Mouse (Mus musculus) forebrain, embryonic 16.5 days (tissue): ENCODE data around the gene Dstyk. TPM values are rescaled to one million over a fixed set of nuclear protein-coding genes. Genes with fewer than 3 reads are reported as not detected.
A peak's percentile ranks its signal among the peaks of the same experiment; 100 is the strongest.

Experiments
- ATAC-seq: fragments of 200-750 bp; cut with Nextera tagmentation; 2 replicates; pipeline ENCODE4 v1.8.0; 2017; ENCODE audit warnings: mild to moderate bottlenecking, moderate library complexity
- H3K27ac ChIP-seq: fragments of 300-500 bp; sonication (generic); 2 replicates; pipeline ENCODE4 v1.5.1; 2014; ENCODE audit warnings: low read length, control low read depth
- H3K27me3 ChIP-seq: fragments of 300-500 bp; sonication (generic); replicated peaks from 2 replicates; pipeline ENCODE4 v1.6.1; 2014; ENCODE audit warnings: low read length; ENCODE audit not compliant: control insufficient read depth, insufficient read depth
- H3K36me3 ChIP-seq: fragments of 300-500 bp; sonication (generic); 2 replicates; pipeline ENCODE4 v1.6.1; 2014; ENCODE audit not compliant: control insufficient read depth, insufficient read depth
- H3K4me1 ChIP-seq: fragments of 300-500 bp; sonication (generic); replicated peaks from 2 replicates; pipeline ENCODE4 v1.6.1; 2014; ENCODE audit warnings: low read length; ENCODE audit not compliant: control insufficient read depth, insufficient read depth
- H3K4me2 ChIP-seq: fragments of 300-500 bp; sonication (generic); 2 replicates; pipeline ENCODE4 v1.6.1; 2014; ENCODE audit warnings: mild to moderate bottlenecking, low read length, control low read depth
- H3K4me3 ChIP-seq: fragments of 300-500 bp; sonication (generic); replicated peaks from 2 replicates; pipeline ENCODE4 v1.5.1; 2014; ENCODE audit warnings: mild to moderate bottlenecking, low read length, control low read depth
- H3K9ac ChIP-seq: fragments of 300-500 bp; sonication (generic); replicated peaks from 2 replicates; pipeline ENCODE4 v1.6.1; 2014; ENCODE audit warnings: low read depth, low read length, control low read depth
- H3K9me3 ChIP-seq: fragments of 300-500 bp; sonication (generic); 2 replicates; pipeline ENCODE4 v1.6.1; 2016; ENCODE audit warnings: low read length; ENCODE audit not compliant: control insufficient read depth
- WGBS: fragments of 180-500 bp; shearing (Covaris S2); extraction: QIAGEN DNeasy Blood & Tissue Kit; methylation state at CpG from one replicate; pipeline ENCODE4 v1.1.7; 2014; 5-methylcytosine and 5-hydroxymethylcytosine counted together
- polyA plus RNA-seq: library from polyadenylated mRNA; unstranded; fragments of >200 nt; fragmentation: Nextera tagmentation; extraction: Ambion mirVana; gene quantifications from 2 replicates; pipeline ENCODE4 v1.2.1, GENCODE M21; 2015

The Dstyk gene
- polyA plus RNA-seq, 1 experiment from 2014 or later, result 13.1 TPM

DNA sequence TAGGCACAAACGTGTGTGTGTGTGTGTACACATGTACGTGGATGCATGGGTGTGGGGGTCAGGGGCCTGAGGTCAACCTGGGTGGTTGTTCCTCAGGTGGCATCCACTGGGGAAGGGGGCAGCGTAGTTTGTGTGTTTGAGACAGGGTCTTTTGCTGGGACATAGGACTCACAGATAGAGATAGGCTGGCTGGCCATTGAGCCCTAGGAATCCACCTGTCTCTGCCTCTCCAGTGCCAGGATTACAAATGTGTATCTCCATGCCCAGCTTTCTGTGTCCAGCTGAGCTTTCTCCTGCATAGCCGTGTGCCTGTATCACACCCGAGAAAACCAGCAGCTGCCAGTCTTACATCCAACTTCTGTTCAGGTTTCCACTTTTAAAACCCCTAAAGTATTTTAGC lies 92.4 kb downstream of the Dstyk start:
- 81% methylated on average over 5 of the region's 5 CpGs for WGBS
- Histone ChIP-seq H3K27me3 (no peaks in the 10 kb centered on the region), H3K4me3 (no peak overlapping the region), H3K4me2 (no peak overlapping the region), H3K27ac (peak overlapping the region; percentile 27; the same call in 1 of the 2 replicates), H3K4me1 (peaks cover 7% of the 10 kb centered on the region; the same call in 1 of the 2 replicates), H3K36me3 (0 out of 2 replicates have a peak, but pooled peaks cover 4% of the 10 kb centered on the region), H3K9me3 (no peaks in the 10 kb centered on the region), H3K9ac (no peak overlapping the region)
- no peak for ATAC-seq

DNA sequence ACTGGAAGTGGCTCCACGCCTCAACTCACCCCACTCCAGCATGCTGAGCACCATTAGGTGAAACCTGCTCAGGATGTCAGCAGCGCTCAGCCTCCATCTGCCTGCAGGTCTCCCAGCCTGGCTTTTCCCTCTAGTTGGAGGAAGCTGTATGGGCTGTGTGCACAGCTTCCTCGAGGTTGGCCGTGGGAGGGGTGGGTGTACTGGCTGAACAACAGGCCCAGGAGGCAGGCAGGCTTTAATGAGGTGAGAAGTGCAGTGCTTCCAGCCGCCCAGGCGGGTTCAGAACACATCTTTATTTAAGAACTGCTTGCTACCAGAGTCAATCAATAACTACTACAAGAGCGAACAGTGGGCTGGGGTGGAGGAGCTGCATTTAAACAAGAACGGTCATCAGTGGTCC lies 94.2 kb downstream of the Dstyk start:
- Histone ChIP-seq H3K4me1 (peaks cover 2% of the 10 kb centered on the region; the same call in 1 of the 2 replicates), H3K36me3 (0 out of 2 replicates have a peak, but pooled peaks cover 4% of the 10 kb centered on the region), H3K27ac (peak overlapping the region; percentile 20), H3K9me3 (no peaks in the 10 kb centered on the region), H3K4me3 (no peak overlapping the region), H3K4me2 (no peak overlapping the region), H3K9ac (no peak overlapping the region), H3K27me3 (no peaks in the 10 kb centered on the region)
- peak; percentile 21; the same call in 1 of the 2 replicates for ATAC-seq
- 55% methylated on average over 8 of the region's 8 CpGs for WGBS

DNA sequence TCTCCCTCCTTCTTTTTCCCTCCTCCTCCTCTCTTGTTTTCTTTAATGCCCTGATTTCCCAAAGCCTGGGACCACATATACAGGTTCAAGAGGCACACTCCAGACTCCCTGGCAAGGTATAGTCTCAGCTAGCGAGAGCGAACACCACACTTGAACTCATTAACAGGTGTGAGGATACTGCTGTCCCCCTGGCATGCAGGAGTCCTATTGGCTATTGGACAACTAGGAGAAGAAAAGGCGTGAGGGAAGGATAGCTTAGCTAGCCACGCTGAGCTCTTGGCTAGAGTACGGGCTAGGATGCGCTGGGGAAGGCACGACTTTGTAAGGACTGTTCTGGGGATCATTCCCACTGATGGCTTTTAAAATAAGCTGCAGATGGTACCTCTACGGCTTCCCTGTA lies 94.8 kb downstream of the Dstyk start:
- Histone ChIP-seq H3K9me3 (no peaks in the 10 kb centered on the region), H3K9ac (no peak overlapping the region), H3K4me1 (peaks cover 2% of the 10 kb centered on the region; the same call in 1 of the 2 replicates), H3K27ac (no peak overlapping the region), H3K4me2 (no peak overlapping the region), H3K27me3 (no peaks in the 10 kb centered on the region), H3K36me3 (0 out of 2 replicates have a peak, but pooled peaks cover 6% of the 10 kb centered on the region), H3K4me3 (no peak overlapping the region)
- no peak for ATAC-seq
- 75% methylated on average over 8 of the region's 8 CpGs for WGBS

DNA sequence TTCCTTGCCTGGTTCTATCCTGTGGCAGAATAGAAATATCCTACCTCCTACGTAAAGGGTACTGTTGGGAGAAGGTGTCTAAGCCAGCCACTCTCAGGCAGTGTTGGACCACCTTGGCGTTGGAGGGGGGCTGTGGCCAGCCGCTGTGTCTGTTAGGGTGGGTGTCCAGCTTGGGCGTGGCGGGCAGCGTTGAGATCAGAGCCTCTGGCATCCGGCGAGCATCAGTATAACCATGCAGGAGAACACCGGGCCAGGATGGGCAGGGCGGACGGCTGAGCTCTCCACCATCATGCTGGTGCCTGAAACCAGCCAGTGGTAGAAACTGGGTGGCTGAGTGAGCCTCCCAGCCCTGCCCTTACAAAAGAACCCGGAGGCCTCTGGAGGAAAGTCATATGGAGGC lies 98.0 kb downstream of the Dstyk start:
- H3K9ac ChIP-seq, result no peak overlapping the region
- H3K27ac ChIP-seq, result no peak overlapping the region
- H3K4me2 ChIP-seq, result no peak overlapping the region
- 91% methylated on average over 12 of the region's 12 CpGs for WGBS
- ATAC-seq, result no peak
- no peak overlapping the region for H3K4me3 ChIP-seq
- H3K27me3 ChIP-seq, result no peaks in the 10 kb centered on the region
- peaks cover 2% of the 10 kb centered on the region; the same call in 1 of the 2 replicates for H3K4me1 ChIP-seq
- H3K36me3 ChIP-seq, result peaks cover 7% of the 10 kb centered on the region; the same call in 1 of the 2 replicates
- no peaks in the 10 kb centered on the region for H3K9me3 ChIP-seq

Other genes starting within 250 kb of the Dstyk start
- gene Lemd1, start 226.1 kb upstream of the Dstyk start, polyA plus RNA-seq, result 14.9 and 18.4 TPM in 2 replicates
- 2.5 and 3.3 TPM in 2 replicates for gene AC124108.1, start 226.1 kb upstream of the Dstyk start, polyA plus RNA-seq
- gene Gm10188, start 187.8 kb upstream of the Dstyk start, polyA plus RNA-seq, result 0.86 TPM in 1 of 2 replicates, not detected in the other
- 2.7 and 3.4 TPM in 2 replicates for gene Klhdc8a, start 118.9 kb upstream of the Dstyk start, polyA plus RNA-seq
- 13.3 and 13.4 TPM in 2 replicates for gene Nuak2, start 101.4 kb upstream of the Dstyk start, polyA plus RNA-seq
- gene Tmcc2, start 26.3 kb upstream of the Dstyk start, polyA plus RNA-seq, result 30.4 and 34.9 TPM in 2 replicates
- 55.4 and 59.0 TPM in 2 replicates for gene Rbbp5, start 59.8 kb downstream of the Dstyk start, polyA plus RNA-seq
- 0.77 and 1.6 TPM in 2 replicates for gene Tmem81, start 88.7 kb downstream of the Dstyk start, polyA plus RNA-seq
- gene Cntn2, start 125.7 kb downstream of the Dstyk start, polyA plus RNA-seq, result 134 and 147 TPM in 2 replicates